Mouse (Mus musculus): ENCODE results near the gene Nmi. TPM values are rescaled to one million over a fixed set of nuclear protein-coding genes. Genes with fewer than 3 reads are reported as not detected.

Nmi gene
- polyA plus RNA-seq, 1 experiment from 2014 or later = 19.3 TPM

- H3K27ac ChIP-seq = no peak overlapping the region
- no peak overlapping the region for H3K9ac ChIP-seq
- no peak overlapping the region for H3K4me2 ChIP-seq
- no peak for ATAC-seq (ENCODE audit: insufficient read depth, low FRiP score, low read depth)
- no peaks in the 10 kb centered on the region for H3K9me3 ChIP-seq
- no peaks in the 10 kb centered on the region for H3K27me3 ChIP-seq (replicated peaks)
- 61% methylated on average over 8 of the region's 8 CpGs for WGBS
- H3K4me3 ChIP-seq (replicated peaks) = no peak overlapping the region
- H3K36me3 ChIP-seq = no peaks in the 10 kb centered on the region
- H3K4me1 ChIP-seq = no peaks in the 10 kb centered on the region
These were observed 67.7 kb downstream of the Nmi start for GRCm38 (mm10) chr2:51905637-51906036.

Other genes starting within 250 kb of the Nmi start
- 14.5 and 15.1 TPM in 2 replicates for gene Rbm43, start 38.3 kb downstream of the Nmi start, polyA plus RNA-seq (2015; fragmentation: Nextera tagmentation; extraction: Ambion mirVana)
- gene Tnfaip6, start 64.5 kb upstream of the Nmi start, polyA plus RNA-seq (2015; fragmentation: Nextera tagmentation; extraction: Ambion mirVana) = 3.4 and 4.3 TPM in 2 replicates
- 29.1 and 32.7 TPM in 2 replicates for gene Rif1, start 99.3 kb upstream of the Nmi start, polyA plus RNA-seq (2015; fragmentation: Nextera tagmentation; extraction: Ambion mirVana)

Data from stomach, embryonic 15.5 days (tissue).